22 mouse cellular contexts compared by ENCODE assay signal in the genomic region with DNA sequence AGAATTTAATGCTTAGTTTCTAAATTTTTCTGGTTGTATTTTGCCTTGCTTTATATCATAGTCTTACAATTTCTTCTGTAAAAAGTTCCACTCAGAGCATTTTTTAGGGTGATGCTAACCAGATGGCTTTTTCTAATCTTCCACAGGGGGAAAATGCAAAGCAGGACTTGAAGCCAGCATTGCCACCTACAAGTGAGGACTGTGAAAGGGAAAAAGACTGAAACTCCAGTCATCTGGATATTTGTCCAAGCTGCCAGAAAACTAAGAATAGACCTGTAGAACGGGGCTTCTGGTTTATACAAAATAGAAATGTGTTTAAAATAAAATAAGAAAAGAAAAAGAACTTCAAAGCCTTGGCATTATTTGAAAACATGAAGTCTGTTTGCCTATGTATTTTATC. TPM values are rescaled to one million over a fixed set of nuclear protein-coding genes. Genes with fewer than 3 reads are reported as not detected.
DNase-seq lines count a peak whose midpoint lies in the region; ATAC-seq lines count a peak whose summit lies in the region.
"Had no signal": no experiment of that assay in that cellular context is flagged by ENCODE, and none has a peak within 500 bp of the region (broad histone marks: within the 10 kb centered on the region; RNA-seq: fewer than 3 reads in every experiment).

No protein-coding gene starts in this region.

- intact Hi-C loops in left cerebral cortex, postnatal 4 days (cut with DNase I) = no loop called here
- intact Hi-C loops in left cerebral cortex, postnatal 14 days (cut with DNase I) = loop anchor here (5.0 kb wide), 1 partner anchor 91 kb away; no protein-coding TSS in a partner anchor

- peak; percentile 16 for DNase-seq in layer of hippocampus, adult 11-12 months (ENCODE audit: low spot score)
- DNase-seq in layer of hippocampus, postnatal 25 days (ENCODE audit: extremely low spot score in 1 of 2, low spot score in 1 of 2) = no peak
- peak; percentile 4 to 41 for DNase-seq in left cerebral cortex, adult 18-20 months (ENCODE audit: low spot score in 2 of 2)
- no peak for DNase-seq in left cerebral cortex, postnatal 4 days
- DNase-seq in left cerebral cortex, postnatal 14 days (ENCODE audit: low spot score in 2 of 2) = peak; percentile 39 to 63
- peak; percentile 94 for DNase-seq in telencephalon, adult 2 months (ENCODE audit: low read depth, low spot score)
- DNase-seq: adrenal gland, adult 2 months; B cell, adult 2 months; cerebellum, adult 11-12 months; cerebellum, postnatal 10 days; gastrocnemius, postnatal 25 days; heart, adult 18-20 months; heart, postnatal 14 days; kidney, postnatal 36 days; liver; lung, postnatal 4 days; retina, postnatal 1 day; thymus, postnatal 14 days had no signal

- ATAC-seq in megakaryocyte, adult 5-6 weeks (ENCODE audit: poor library complexity, severe bottlenecking) = no peak
- ATAC-seq: forebrain, embryonic 13.5 days; intestine, postnatal 0 days; midbrain, embryonic 15.5 days had no signal

RNA-seq across cellular contexts. Expression of gene Tent2, which starts 19.6 kb away (rescaled TPM):
- total RNA-seq in layer of hippocampus, postnatal 25 days (2021) = 10 to 100 TPM; 21.4 to 23.7 TPM
- total RNA-seq in left cerebral cortex, adult 18-20 months (2021) = 10 to 100 TPM; 27.2 to 28.5 TPM
- total RNA-seq in left cerebral cortex, postnatal 4 days (2021) = 10 to 100 TPM; 36.5 to 41.0 TPM
- total RNA-seq in left cerebral cortex, postnatal 14 days (2021) = 10 to 100 TPM; 25.2 to 25.4 TPM
- total RNA-seq in megakaryocyte, adult 5-6 weeks (2015) = 128 and 133 TPM in 2 replicates
- total RNA-seq in megakaryocyte, adult 5-6 weeks (2017) = 63.9 and 93.1 TPM in 2 replicates

Comparison
In these comparisons a context has a peak if more than half of its experiments do, and no peak if none do; other contexts are left out.
1. DNase-seq: peak in layer of hippocampus, adult 11-12 months (single experiment), left cerebral cortex, adult 18-20 months (2 of 2), left cerebral cortex, postnatal 14 days (2 of 2) and telencephalon, adult 2 months (single experiment); none in layer of hippocampus, postnatal 25 days (0 of 2) and left cerebral cortex, postnatal 4 days (single experiment).